Mouse (Mus musculus): ENCODE data around the gene Gtpbp1. TPM values are rescaled to one million over a fixed set of nuclear protein-coding genes. Genes with fewer than 3 reads are reported as not detected.

Gene Gtpbp1
- total and polyA plus RNA-seq, 3 experiments = 25.3 to 45.3 (median 34.2) TPM

DNA sequence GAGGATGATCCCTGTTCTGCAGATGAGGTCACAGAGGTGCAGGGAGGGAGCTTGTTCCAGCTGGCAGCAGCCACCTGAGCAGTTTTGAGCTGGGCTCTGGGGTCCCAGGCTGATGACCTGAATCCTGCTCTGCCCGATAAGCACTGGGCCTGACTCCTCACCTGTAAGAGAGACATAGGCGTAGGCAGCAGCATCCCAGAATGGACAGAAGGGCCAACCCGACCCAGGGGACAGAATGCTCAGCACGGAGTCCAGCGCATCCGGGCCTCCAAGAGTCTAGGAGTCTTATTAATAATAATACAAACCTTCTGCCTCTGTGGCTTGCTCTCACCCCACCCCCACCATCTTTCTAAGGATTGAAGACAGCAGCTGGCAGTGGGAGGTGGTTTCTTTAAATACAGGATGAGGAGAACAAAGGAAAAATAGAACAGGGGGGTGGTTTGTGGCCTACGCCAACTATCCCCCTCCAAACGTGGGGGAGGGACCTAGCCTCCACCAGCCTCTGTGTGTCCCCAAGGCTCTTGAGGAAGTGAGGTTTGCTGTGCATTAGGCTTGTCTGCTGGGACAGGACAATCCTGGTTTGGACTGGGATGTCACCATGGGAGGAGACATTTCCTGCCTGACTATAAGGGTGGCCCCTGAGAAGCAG is 65.5 kb downstream of the Gtpbp1 start:
- no peak overlapping the region for H3K4me2 ChIP-seq (ENCODE audit: insufficient read depth, low read depth, poor library complexity, severe bottlenecking)
- no peak overlapping the region for H3K27ac ChIP-seq (ENCODE audit: insufficient read depth, low read depth)
- in situ Hi-C loops (cut with MboI; ENCODE audit: low pct_ligation_motif_present, low pct_unique_long_range_greater_than_20kb, low sequenced_read_pairs) = no loop called here
- no peak overlapping the region for H3K4me3 ChIP-seq (replicated peaks in 1 of 3; ENCODE audit: low read depth in 2 of 3, low read length in 2 of 3, poor library complexity in 1 of 3)
- no peak overlapping the region for H3K9ac ChIP-seq (ENCODE audit: insufficient read depth, low read depth)
- DNase-seq (ENCODE audit: extremely low read depth) = no peak
- TF ChIP-seq JUN (IDR thresholded peaks at IDR 0.05; ENCODE audit: insufficient read depth, low read depth, low read length) (no peak), USF2 (conservative IDR thresholded peaks at IDR 0.05; ENCODE audit: low read depth, low read length) (no peak), RCOR1 (conservative IDR thresholded peaks at IDR 0.05; ENCODE audit: low read depth, low read length) (no peak), ETS1 (conservative IDR thresholded peaks at IDR 0.05; ENCODE audit: low read depth, low read length) (no peak), MAX (IDR thresholded peaks at IDR 0.05; ENCODE audit: low read length) (no peak), GABPA (IDR thresholded peaks at IDR 0.05; ENCODE audit: insufficient replicate concordance, low read depth, low read length) (no peak), PAX5 (IDR thresholded peaks at IDR 0.05; ENCODE audit: low read length) (no peak), ZNF384 (IDR thresholded peaks at IDR 0.05; ENCODE audit: low read depth, low read length) (no peak), IRF4 (IDR thresholded peaks at IDR 0.05; ENCODE audit: low read depth, low read length) (no peak), MXI1 (IDR thresholded peaks at IDR 0.05; ENCODE audit: low read depth, low read length) (no peak), ZC3H11A (IDR thresholded peaks at IDR 0.05; ENCODE audit: low read depth, low read length) (no peak), CTCF (conservative IDR thresholded peaks at IDR 0.05 in 1 of 2, IDR thresholded peaks at IDR 0.05 in 1 of 2; ENCODE audit: low read depth in 2 of 2, low read length in 2 of 2) (no peak), CHD2 (IDR thresholded peaks at IDR 0.05; ENCODE audit: low read length) (no peak), E2F4 (IDR thresholded peaks at IDR 0.05; ENCODE audit: insufficient replicate concordance, low read depth, low read length) (no peak)
- H3K36me3 ChIP-seq (replicated peaks in 1 of 2; ENCODE audit: control insufficient read depth in 1 of 2, insufficient read depth in 1 of 2, low read length in 1 of 2) = peaks cover 0 to 22% of the 10 kb centered on the region in 2 experiments
- H3K27me3 ChIP-seq (replicated peaks) = no peaks in the 10 kb centered on the region
- H3K79me2 ChIP-seq (replicated peaks; ENCODE audit: control insufficient read depth, extremely low read depth, insufficient read depth, poor library complexity, severe bottlenecking) = no peaks in the 10 kb centered on the region
- dilution Hi-C loops (cut with MboI; ENCODE audit: extremely low pct_ligation_motif_present, extremely low pct_unique_long_range_greater_than_20kb, low sequenced_read_pairs) = no loop called here
- H3K9me3 ChIP-seq (replicated peaks; ENCODE audit: low read length) = no peaks in the 10 kb centered on the region
- H3K4me1 ChIP-seq (ENCODE audit: control insufficient read depth in 1 of 2, insufficient read depth in 2 of 2) = peaks cover 0 to 28% of the 10 kb centered on the region in 2 experiments; a peak in 2 of 4 replicates

DNA sequence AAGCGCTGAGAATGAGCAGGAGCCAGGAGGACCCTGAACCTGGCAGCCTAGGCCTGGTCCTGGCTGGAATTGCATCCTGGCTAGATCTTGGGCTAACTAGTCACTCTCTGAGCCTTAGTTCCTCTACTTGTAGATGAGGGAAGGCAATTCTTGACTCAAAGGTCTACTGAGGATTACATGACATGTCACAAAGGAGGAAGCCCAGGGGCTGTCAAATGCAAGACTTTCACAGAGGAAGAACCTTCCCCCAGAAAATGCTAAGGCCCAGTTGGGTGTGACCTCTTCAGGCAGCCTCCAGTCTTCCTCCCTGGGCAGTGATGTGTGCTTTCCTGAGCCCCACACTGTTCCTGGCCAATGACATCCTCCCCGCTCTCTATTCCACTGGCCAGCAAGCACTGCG is 66.5 kb downstream of the Gtpbp1 start:
- DNase-seq (ENCODE audit: extremely low read depth) = no peak
- Histone ChIP-seq H3K9me3 (replicated peaks; ENCODE audit: low read length) (no peaks in the 10 kb centered on the region), H3K4me3 (replicated peaks in 1 of 3; ENCODE audit: low read depth in 2 of 3, low read length in 2 of 3, poor library complexity in 1 of 3) (no peak overlapping the region), H3K79me2 (replicated peaks; ENCODE audit: control insufficient read depth, extremely low read depth, insufficient read depth, poor library complexity, severe bottlenecking) (no peaks in the 10 kb centered on the region), H3K9ac (ENCODE audit: insufficient read depth, low read depth) (no peak overlapping the region), H3K4me2 (ENCODE audit: insufficient read depth, low read depth, poor library complexity, severe bottlenecking) (no peak overlapping the region), H3K4me1 (ENCODE audit: control insufficient read depth in 1 of 2, insufficient read depth in 2 of 2) (peaks cover 0 to 24% of the 10 kb centered on the region in 2 experiments; a peak in 2 of 4 replicates), H3K36me3 (replicated peaks in 1 of 2; ENCODE audit: control insufficient read depth in 1 of 2, insufficient read depth in 1 of 2, low read length in 1 of 2) (peaks cover 4 to 31% of the 10 kb centered on the region in 2 experiments), H3K27ac (ENCODE audit: insufficient read depth, low read depth) (no peak overlapping the region), H3K27me3 (replicated peaks) (no peaks in the 10 kb centered on the region)
- TF ChIP-seq GABPA (IDR thresholded peaks at IDR 0.05; ENCODE audit: insufficient replicate concordance, low read depth, low read length) = no peak
- TF ChIP-seq USF2 (conservative IDR thresholded peaks at IDR 0.05; ENCODE audit: low read depth, low read length) = no peak
- TF ChIP-seq SIN3A (IDR thresholded peaks at IDR 0.05; ENCODE audit: low read length) = no peak
- TF ChIP-seq CHD1 (IDR thresholded peaks at IDR 0.05; ENCODE audit: low read depth, low read length) = no peak
- no peak for TF ChIP-seq CTCF (conservative IDR thresholded peaks at IDR 0.05 in 1 of 2, IDR thresholded peaks at IDR 0.05 in 1 of 2; ENCODE audit: low read depth in 2 of 2, low read length in 2 of 2)
- no peak for TF ChIP-seq RCOR1 (conservative IDR thresholded peaks at IDR 0.05; ENCODE audit: low read depth, low read length)
- TF ChIP-seq JUN (IDR thresholded peaks at IDR 0.05; ENCODE audit: insufficient read depth, low read depth, low read length) = no peak
- no peak for TF ChIP-seq ZC3H11A (IDR thresholded peaks at IDR 0.05; ENCODE audit: low read depth, low read length)
- TF ChIP-seq ZNF384 (IDR thresholded peaks at IDR 0.05; ENCODE audit: low read depth, low read length) = no peak
- TF ChIP-seq ZMIZ1 (IDR thresholded peaks at IDR 0.05; ENCODE audit: low read depth, low read length) = no peak
- dilution Hi-C loops (cut with MboI; ENCODE audit: extremely low pct_ligation_motif_present, extremely low pct_unique_long_range_greater_than_20kb, low sequenced_read_pairs) (no loop called here), in situ Hi-C loops (cut with MboI; ENCODE audit: low pct_ligation_motif_present, low pct_unique_long_range_greater_than_20kb, low sequenced_read_pairs) (no loop called here)

Data from CH12.LX (cell line).